Comparison of ENCODE assay signal across 10 mouse cellular contexts in genomic region chr11:76436009-76436408, GRCm38 (mm10). TPM values are rescaled to one million over a fixed set of nuclear protein-coding genes. Genes with fewer than 3 reads are reported as not detected.
DNase-seq lines count a peak whose midpoint lies in the region; ATAC-seq and TF ChIP-seq lines count a peak whose summit lies in the region.
"Had no signal": no experiment of that assay in that cellular context is flagged by ENCODE, and none has a peak within 500 bp of the region (broad histone marks: within the 10 kb centered on the region; RNA-seq: fewer than 3 reads in every experiment).

No protein-coding gene starts in this region.

- no peak for ATAC-seq in liver, embryonic 12.5 days
- no peak for ATAC-seq in heart, embryonic 16.5 days (replicated peaks; ENCODE audit: extremely low read depth, insufficient read depth, low FRiP score)
- no peak for ATAC-seq in limb, embryonic 15.5 days (ENCODE audit: insufficient number of reproducible peaks, low FRiP score, low TSS enrichment, low read depth)

- no peak overlapping the region for H3K4me2 ChIP-seq in liver, embryonic 12.5 days
- H3K4me2 ChIP-seq in heart, embryonic 16.5 days (ENCODE audit: low read depth, low read length) = peak overlapping the region; percentile 84
- peak overlapping the region; percentile 70 for H3K4me2 ChIP-seq in limb, embryonic 15.5 days

- no peak for TF ChIP-seq CTCF in liver, adult 2 months (IDR thresholded peaks at IDR 0.05; ENCODE audit: low read depth, low read length)

- H3K27me3 ChIP-seq in liver, adult 2 months (ENCODE audit: control insufficient read depth, insufficient read depth, low read length) = no peaks in the 10 kb centered on the region
- peaks cover 50% of the 10 kb centered on the region for H3K27me3 ChIP-seq in liver, embryonic 12.5 days (replicated peaks)
- no peaks in the 10 kb centered on the region for H3K27me3 ChIP-seq in heart, embryonic 16.5 days (ENCODE audit: control insufficient read depth, insufficient read depth, low read length)
- H3K27me3 ChIP-seq in limb, embryonic 15.5 days = no peaks in the 10 kb centered on the region

- no peaks in the 10 kb centered on the region for H3K36me3 ChIP-seq in liver, adult 2 months (ENCODE audit: control insufficient read depth, insufficient read depth, low read length)
- no peaks in the 10 kb centered on the region for H3K36me3 ChIP-seq in liver, embryonic 12.5 days
- no peaks in the 10 kb centered on the region; the same call in 1 of the 2 replicates for H3K36me3 ChIP-seq in heart, embryonic 16.5 days (ENCODE audit: control insufficient read depth, insufficient read depth)
- peaks cover 22% of the 10 kb centered on the region; the same call in 1 of the 2 replicates for H3K36me3 ChIP-seq in limb, embryonic 15.5 days
- H3K36me3 ChIP-seq: liver, embryonic 15.5 days had no signal

- no peaks in the 10 kb centered on the region for H3K79me2 ChIP-seq in liver, adult 2 months (ENCODE audit: control insufficient read depth, insufficient read depth, low read length)

- H3K9me3 ChIP-seq in liver, embryonic 12.5 days (replicated peaks) = no peaks in the 10 kb centered on the region
- no peaks in the 10 kb centered on the region for H3K9me3 ChIP-seq in heart, embryonic 16.5 days (replicated peaks; ENCODE audit: control insufficient read depth, low read length)
- H3K9me3 ChIP-seq in limb, embryonic 15.5 days = no peaks in the 10 kb centered on the region
- H3K9me3 ChIP-seq: liver, embryonic 15.5 days had no signal

- H3K4me1 ChIP-seq in liver, adult 2 months (ENCODE audit: control insufficient read depth, insufficient read depth, low read length) = no peaks in the 10 kb centered on the region
- H3K4me1 ChIP-seq in liver, embryonic 12.5 days = no peaks in the 10 kb centered on the region
- peaks cover 43% of the 10 kb centered on the region for H3K4me1 ChIP-seq in heart, embryonic 16.5 days (ENCODE audit: control insufficient read depth, insufficient read depth, low read length)
- peaks cover 76% of the 10 kb centered on the region for H3K4me1 ChIP-seq in limb, embryonic 15.5 days
- H3K4me1 ChIP-seq: liver, embryonic 15.5 days had no signal

- 57% methylated on average over 5 of the region's 5 CpGs for WGBS in liver, adult 2 months
- WGBS in liver, embryonic 12.5 days (ENCODE audit: insufficient replicate concordance) = 80% methylated on average over 5 of the region's 5 CpGs
- WGBS in heart, embryonic 16.5 days = 66% methylated on average over 5 of the region's 5 CpGs
- 73% methylated on average over 5 of the region's 5 CpGs for WGBS in limb, embryonic 15.5 days

- peak; percentile 24 for DNase-seq in liver, adult 2 months (ENCODE audit: extremely low read depth, low read depth, low spot score)
- DNase-seq in gastrocnemius, adult 18-20 months (ENCODE audit: low spot score) = peak; percentile 32
- no peak for DNase-seq in right cerebral cortex, adult 18-20 months
- no peak for DNase-seq in testis, postnatal 10 days (ENCODE audit: low spot score)
- DNase-seq: kidney, adult 18-20 months; thymus, postnatal 25 days had no signal

- no peak overlapping the region for H3K9ac ChIP-seq in liver, adult 2 months (ENCODE audit: low read depth, low read length)
- H3K9ac ChIP-seq in liver, embryonic 12.5 days = no peak overlapping the region
- no peak overlapping the region for H3K9ac ChIP-seq in heart, embryonic 16.5 days (ENCODE audit: low read length)
- no peak overlapping the region for H3K9ac ChIP-seq in limb, embryonic 15.5 days
- H3K9ac ChIP-seq: liver, embryonic 15.5 days had no signal

- no peak overlapping the region for H3K27ac ChIP-seq in liver, adult 2 months (replicated peaks; ENCODE audit: insufficient read depth, low read depth, low read length)
- H3K27ac ChIP-seq in liver, embryonic 12.5 days = no peak overlapping the region
- H3K27ac ChIP-seq in heart, embryonic 16.5 days (ENCODE audit: low read length) = no peak overlapping the region
- peak overlapping the region; percentile 88; the same call in 1 of the 2 replicates for H3K27ac ChIP-seq in limb, embryonic 15.5 days
- H3K27ac ChIP-seq: liver, embryonic 15.5 days had no signal

- H3K4me3 ChIP-seq in liver, adult 2 months (ENCODE audit: insufficient read depth, low read depth, low read length) = no peak overlapping the region
- no peak overlapping the region for H3K4me3 ChIP-seq in liver, embryonic 12.5 days
- peak overlapping the region; percentile 58 for H3K4me3 ChIP-seq in heart, embryonic 16.5 days (ENCODE audit: low read length)
- H3K4me3 ChIP-seq in limb, embryonic 15.5 days = peak overlapping the region; percentile 47

- no peak for TF ChIP-seq POLR2A in liver, adult 2 months (IDR thresholded peaks at IDR 0.05; ENCODE audit: extremely low read depth, insufficient read depth, low read length)

RNA-seq across cellular contexts. Expression of gene Timm22, which starts 29.3 kb away (rescaled TPM):
- total RNA-seq in liver, adult 2 months (2014; rRNA removed) = 7.9 and 12.4 TPM in 2 replicates
- polyA plus RNA-seq in liver, adult 2 months (2012; rRNA removed) = 6.0 and 7.5 TPM in 2 replicates
- 59.4 and 63.6 TPM in 2 replicates for polyA plus RNA-seq in liver, embryonic 12.5 days (2016; fragmentation: Nextera tagmentation; extraction: Ambion mirVana)
- 10 to 100 TPM; 32.5 to 41.9 TPM for total RNA-seq in gastrocnemius, adult 18-20 months (2021)
- 81.6 and 84.4 TPM in 2 replicates for polyA plus RNA-seq in heart, embryonic 16.5 days (2015; fragmentation: Nextera tagmentation; extraction: Ambion mirVana)
- 101 and 107 TPM in 2 replicates for polyA plus RNA-seq in limb, embryonic 15.5 days (2015; fragmentation: Nextera tagmentation; extraction: Ambion mirVana)

RNA-seq across cellular contexts. Expression of gene Nxn, which starts 37.1 kb away (rescaled TPM):
- 1.0 and 2.2 TPM in 2 replicates for total RNA-seq in liver, adult 2 months (2014; rRNA removed)
- polyA plus RNA-seq in liver, adult 2 months (2012; rRNA removed) = 1.3 and 1.6 TPM in 2 replicates
- polyA plus RNA-seq in liver, embryonic 12.5 days (2016; fragmentation: Nextera tagmentation; extraction: Ambion mirVana) = 6.0 and 6.9 TPM in 2 replicates
- 10 to 100 TPM; 37.4 to 48.7 TPM for total RNA-seq in gastrocnemius, adult 18-20 months (2021)
- 20.8 and 21.2 TPM in 2 replicates for polyA plus RNA-seq in heart, embryonic 16.5 days (2015; fragmentation: Nextera tagmentation; extraction: Ambion mirVana)
- 48.1 and 60.8 TPM in 2 replicates for polyA plus RNA-seq in limb, embryonic 15.5 days (2015; fragmentation: Nextera tagmentation; extraction: Ambion mirVana)

Comparison
In these comparisons a context has a peak if more than half of its experiments do, and no peak if none do; other contexts are left out.
1. DNase-seq: peak in liver, adult 2 months (single experiment) and gastrocnemius, adult 18-20 months (single experiment); none in right cerebral cortex, adult 18-20 months (single experiment) and testis, postnatal 10 days (single experiment).
2. H3K4me3 ChIP-seq: peak in heart, embryonic 16.5 days (single experiment) and limb, embryonic 15.5 days (single experiment); none in liver, adult 2 months (single experiment) and liver, embryonic 12.5 days (single experiment).